Mouse (Mus musculus) right cerebral cortex, postnatal 36 days (tissue): ENCODE measurements around the gene Rnf121.

Source experiments
- DNase-seq, 2 experiments: peaks; one replicate each; pipeline ENCODE4 v3.0.0; 2022; ENCODE audit warnings: low spot score in 2 of 2, mixed read lengths in 1 of 2

Rnf121 gene

DNA sequence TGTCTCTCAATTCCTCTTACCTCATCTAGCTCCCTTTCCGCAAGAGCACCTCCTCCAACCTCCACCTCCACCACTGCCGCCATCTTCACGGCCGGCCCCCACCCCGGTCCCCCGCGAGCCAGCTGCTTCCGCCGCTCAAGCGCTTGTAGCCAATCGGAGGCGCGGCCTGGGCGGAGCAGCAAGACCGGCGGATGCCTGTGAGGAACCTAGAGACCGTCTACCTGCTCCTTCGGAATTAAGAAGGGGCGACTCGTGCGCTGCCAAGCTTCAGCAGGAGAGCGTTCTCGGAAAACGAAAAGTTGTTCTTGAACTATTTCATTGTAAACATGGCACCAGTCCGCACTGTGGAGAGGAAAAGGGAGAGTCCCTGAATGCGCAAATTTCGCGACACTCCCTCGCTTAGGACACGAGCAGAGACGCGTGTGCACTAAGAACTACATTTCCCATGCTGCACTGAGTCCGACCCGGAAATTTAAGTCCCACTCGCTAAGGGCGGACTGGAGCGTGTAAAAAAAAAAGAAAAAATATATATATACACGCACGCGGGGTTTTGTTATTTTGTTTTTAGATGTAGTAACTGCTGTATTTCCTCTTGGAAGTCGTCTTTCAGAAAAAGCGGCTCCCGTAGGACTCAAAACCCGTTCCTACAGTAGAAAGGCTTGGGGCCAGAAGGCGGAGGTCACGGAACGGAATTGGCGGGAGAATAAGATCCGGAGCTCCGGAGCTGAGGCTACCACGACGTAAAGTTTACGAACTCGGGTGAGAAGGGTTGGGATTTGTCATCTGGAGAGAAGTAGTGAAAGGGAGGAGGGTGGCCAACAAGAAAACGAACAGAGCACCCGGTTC is at the start of gene Rnf121, which contains the start of the genes Xndc1 and Xntrpc:
Gene Rnf121 (minus strand): TSS at position 424 of the 846 bp plus-strand sequence.
Gene Xndc1 (plus strand): TSS at position 466 of the 846 bp plus-strand sequence.
Gene Xntrpc (plus strand): TSS at position 668 of the 846 bp plus-strand sequence.
- DNase-seq, result peak; percentile 91 to 93

DNA sequence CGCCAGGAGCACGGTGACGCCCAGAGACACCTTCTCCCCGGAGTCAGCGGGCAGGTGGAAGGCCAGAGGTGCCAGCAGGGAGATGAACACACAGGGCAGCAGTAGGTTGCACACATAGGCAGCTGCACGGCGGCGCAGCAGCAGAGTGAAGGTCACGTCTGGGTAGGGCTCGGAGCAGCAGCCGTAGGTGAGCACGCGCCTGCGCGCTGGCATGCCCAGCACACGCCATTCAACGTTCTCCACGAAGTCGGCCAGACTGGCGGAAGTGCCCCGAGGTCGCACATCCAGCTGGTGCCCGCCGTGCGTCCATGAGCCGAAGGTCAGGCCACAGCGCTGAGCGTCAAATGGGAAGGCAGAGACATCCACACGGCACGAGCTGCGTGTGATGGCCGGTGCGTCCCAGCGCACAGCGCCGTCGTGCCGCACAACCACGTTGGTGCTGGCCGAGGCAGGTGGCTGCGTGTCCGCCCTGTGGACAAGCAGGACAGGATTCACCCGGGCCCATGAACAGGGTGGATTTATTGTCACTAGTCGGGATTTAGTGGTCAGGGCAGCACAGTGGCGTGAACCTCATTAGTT is 48.0 kb upstream of the Rnf121 start:
- no peak for DNase-seq

DNA sequence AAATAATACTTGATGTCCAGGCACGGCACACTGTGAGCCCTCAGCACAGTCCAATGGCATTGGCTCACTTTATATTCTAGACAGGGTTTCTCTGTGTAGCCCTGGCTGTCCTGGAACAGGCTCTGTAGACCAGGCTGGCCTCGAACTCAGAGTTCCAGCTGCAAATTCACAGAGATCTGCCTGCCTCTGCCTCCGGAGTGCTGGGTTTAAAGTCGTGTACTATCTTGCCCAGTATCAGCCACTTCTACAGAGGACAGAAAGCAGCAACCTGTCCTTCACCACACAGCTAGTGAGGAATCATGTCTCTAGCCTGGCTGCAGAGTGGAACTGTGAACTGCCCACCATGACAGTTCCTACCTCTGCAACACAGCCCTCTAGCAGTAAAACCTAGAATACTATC is 44.5 kb upstream of the Rnf121 start:
- DNase-seq, result no peak

DNA sequence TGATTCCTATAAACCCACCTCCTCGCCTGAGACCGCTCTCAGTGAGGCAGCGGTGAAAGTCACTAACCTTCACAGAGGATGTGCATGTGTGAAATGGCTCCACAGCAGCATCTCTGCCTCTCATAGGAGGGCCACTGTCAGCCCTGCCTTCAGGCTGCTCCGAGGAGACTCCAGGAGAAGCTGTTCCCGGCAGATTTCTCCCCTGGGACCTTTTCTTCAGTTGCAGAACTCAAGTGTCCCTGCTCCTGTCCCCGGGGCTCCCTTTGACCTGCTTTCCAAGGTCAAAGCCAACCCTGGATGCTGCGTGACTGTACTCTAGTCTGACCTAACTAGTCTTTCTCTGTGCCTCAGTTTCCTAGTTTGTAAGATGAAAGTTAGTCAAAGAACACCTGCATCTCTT is 43.9 kb upstream of the Rnf121 start, which contains the start of gene Art5:
Gene Art5 (minus strand): TSS at position 319 of the 400 bp plus-strand sequence.
- no peak for DNase-seq

DNA sequence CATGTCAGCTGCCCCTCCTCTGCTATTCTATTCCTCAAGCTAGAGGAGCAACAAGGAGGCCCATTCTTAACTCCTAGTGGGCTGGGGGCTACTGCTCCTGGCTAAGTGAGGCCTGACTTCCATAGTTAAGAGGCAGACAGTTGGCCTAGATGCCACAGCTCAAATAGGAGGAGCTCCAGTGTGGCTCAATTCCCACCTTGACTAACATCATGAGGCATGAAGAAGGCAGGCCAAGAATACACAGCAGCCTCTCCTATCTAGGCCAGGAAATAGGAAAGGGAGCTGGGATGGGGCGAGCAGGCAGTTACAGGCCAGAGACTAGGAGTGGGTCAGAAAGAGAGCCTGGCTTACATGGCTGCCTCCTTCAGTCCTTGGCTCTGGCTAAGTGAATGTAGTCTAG is 42.9 kb upstream of the Rnf121 start:
- DNase-seq, result no peak

DNA sequence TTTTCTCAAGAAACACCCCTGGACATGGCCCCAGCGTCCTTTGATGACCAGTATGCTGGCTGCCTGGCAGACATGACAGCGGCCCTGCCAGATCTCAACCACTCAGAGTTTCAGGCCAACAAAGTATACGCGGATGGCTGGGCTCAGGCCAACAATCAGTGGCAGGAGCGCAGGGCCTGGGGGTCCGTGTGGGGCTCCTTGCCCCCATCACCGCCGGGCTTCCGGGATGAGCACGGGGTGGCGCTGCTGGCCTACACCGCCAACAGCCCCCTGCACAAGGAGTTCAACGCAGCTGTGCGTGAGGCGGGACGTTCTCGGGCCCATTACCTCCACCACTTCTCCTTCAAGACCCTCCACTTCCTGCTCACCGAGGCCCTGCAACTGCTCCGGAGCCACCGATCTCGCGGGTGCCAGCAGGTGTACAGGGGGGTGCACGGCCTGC is 41.5 kb upstream of the Rnf121 start:
- no peak for DNase-seq

DNA sequence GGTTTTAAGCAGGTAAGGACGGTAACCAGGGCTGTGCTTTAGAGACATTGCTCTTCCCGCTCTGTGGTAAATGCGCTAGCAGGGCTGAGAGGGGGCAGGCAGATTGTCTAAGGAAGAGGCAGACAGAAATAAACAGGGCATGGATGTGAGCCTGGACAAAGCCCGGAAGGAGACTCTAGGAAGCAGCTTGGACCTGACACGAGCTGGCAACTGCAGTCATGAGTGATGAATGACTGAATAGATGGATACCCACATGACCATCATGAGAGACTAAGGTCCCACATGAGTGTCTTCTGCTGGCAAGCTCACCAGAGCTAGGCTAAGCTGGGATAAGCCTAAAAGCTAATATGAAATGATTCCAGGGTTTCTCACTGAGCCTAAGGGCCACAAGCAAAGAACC is 38.9 kb upstream of the Rnf121 start:
- DNase-seq, result no peak

DNA sequence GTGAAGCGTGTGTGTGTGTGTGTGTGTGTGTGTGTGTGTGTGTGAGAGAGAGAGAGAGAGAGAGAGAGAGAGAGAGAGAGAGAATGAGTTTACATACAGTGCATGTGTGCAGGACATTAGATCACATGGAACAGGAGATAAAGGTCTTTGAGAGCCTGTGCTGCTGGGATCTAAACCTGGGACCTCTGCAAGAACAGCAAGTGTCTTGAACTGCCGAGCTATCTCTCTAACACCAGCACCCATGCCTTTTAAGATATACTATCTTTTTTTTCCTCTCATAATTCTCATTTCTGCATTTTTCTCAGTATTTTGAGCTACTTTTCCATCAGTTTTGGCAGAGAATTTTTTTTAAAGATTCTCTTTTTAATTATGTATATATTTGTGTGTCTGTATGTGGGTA is 38.3 kb upstream of the Rnf121 start:
- no peak for DNase-seq

DNA sequence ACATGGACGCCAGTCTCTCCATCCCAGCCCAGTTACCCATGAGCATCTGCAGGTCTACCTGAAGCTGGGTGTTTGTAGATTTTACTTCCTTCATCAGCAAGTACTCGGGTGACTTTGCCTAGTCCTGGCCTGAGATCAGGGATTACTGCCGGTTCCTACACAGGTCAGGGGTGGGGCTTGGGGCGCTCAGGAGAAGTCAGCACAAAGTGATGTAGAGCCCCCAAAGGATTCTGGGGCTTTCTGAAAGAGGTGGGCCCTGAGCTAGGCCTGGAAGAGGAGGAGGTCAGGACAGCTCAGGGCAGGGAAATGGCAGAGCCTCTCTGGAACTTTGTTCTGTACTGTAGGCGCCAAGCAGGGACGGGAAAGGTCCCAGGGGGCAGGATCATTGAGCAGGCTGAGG is 37.4 kb upstream of the Rnf121 start:
- DNase-seq, result no peak

DNA sequence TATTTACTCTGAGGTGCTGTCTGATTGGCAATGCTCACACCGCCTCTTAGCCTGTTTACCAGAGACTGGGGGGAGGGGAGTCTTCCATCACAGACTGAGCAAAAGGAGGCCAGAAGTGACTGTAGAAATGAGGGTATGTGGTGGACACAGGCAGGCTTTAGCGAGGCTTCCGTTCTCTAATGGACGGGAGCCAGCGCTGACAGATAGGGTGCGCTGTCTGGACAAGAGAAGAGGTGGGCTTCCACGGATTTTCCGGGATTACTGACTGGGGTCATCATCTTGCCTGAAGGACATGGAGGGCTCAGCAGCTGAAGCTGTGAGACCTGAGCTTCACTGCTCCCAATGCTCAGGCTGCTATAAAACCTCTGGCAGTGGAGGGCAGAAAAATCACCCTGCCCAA is 37.0 kb upstream of the Rnf121 start:
- no peak for DNase-seq

DNA sequence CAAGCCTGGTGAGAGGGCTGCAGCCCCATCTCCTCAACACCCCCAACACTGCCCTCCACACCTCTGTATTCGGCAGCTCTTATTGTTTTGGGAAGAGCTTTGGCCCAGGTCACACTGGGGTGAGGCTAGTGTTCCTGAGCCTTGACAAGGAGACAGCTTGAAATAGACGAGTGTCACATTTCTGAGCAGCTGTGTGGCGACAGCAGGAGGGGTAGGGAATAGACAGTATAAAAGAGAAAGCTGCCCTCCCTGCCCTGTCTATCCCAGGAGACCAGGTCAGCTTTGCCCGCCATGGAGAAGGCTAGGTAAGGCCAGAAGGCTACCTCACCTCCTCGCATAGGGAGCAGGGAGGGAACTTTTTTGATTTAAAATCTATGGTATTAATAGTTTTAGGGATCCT is 36.2 kb upstream of the Rnf121 start, which contains the start of gene Art1:
Gene Art1 (plus strand): TSS at position 257 of the 400 bp plus-strand sequence.
- DNase-seq, result no peak

DNA sequence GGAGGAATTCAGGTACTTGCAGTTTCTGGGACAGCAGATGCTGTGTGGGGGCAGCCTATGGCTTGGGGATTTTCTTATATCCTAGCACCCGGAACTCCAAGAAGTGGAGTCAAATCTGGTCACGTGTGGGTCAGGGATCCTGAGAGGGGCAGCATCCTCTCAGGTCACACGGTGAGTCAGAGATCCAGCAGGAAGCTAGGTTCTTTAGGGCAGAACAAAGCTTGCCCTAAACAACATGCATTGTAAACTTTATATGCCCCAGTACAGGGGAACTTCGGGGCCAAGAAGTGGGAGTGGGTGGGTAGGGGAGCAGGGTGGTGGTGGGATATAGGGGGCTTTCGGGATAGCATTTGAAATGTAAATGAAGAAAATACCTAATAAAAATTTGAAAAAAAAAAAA is 35.6 kb upstream of the Rnf121 start:
- no peak for DNase-seq

DNA sequence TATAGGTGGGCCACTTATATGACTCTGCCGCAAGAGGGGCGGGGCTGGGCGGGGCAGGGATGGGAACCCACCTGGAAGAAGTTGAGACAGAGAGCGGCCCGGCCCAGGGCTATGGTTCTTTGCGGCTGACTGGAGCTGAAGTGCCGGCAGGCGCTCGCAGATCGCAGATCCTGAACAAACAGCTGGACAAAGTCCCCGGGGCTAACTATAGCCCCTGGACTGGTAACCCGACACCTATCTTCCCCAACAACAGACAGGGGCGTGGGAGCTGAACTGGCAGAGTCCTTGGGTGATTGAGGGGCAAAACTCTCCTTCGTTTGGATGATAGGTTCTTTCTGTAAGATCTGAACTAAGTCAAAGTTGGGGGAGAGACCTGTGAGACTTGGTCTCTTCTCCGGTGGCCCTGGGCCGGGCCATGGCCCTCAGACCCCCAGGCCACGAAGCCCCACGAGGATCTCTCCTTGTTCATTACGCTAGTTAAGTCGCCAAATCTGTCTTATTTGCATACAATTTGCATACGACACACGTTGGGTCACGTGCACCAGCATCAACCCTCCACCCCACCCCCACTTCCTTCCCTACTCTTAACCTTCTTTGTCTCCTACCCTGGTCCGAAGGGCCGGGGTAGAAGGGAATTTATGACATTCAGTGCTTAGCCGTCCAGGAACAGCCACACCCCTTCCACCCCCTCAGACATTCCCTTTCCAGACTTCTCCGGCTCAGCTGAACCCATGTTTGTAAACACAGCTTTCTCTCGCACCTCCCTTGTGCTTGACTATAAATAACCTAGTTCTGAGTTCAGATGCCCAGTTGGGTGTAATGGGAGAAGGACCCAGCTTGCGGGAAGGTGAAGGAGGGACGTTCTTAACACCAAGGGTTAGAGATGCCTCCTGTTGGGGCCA is 34.7 kb upstream of the Rnf121 start:
- no peak for DNase-seq

DNA sequence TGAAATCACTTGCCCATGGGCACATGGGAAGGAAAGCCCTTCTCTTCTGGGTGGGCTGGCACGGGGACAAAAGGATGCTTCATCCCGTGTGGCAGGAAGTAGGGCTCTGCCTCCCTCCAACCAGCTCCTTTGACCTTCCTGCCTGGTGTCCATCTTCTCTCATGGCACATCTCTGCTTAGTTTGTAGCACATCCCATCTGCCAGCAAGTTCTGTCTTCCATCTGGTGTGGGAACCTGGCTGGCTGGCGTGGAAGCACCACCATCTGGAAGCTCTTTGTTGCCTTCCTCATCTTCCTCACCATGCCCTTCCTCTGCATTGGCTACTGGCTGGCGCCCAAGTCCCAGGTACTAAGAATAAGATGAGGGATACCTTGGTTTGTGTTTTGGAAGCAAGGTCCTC is 22.1 kb upstream of the Rnf121 start:
- DNase-seq, result no peak

DNA sequence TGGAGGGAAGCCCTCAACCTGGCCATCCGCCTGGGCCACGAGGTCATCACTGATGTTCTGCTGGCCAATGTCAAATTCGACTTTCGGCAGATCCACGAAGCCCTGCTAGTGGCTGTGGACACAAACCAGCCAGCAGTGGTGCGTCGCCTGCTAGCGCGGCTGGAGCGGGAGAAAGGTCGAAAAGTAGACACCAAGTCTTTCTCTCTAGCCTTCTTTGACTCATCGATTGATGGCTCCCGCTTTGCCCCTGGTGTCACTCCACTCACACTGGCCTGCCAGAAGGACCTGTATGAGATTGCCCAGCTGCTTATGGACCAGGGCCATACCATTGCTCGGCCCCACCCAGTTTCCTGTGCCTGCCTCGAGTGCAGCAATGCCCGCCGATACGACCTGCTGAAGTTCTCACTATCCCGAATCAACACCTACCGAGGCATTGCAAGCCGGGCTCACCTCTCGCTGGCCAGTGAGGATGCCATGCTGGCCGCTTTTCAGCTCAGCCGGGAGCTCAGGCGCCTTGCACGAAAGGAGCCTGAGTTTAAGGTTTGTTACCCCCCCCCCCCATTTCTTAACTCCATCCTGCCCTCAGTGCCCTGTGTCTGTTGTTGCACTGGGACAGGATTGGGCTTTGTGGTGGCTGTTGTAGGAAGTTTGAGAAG is 18.9 kb upstream of the Rnf121 start:
- no peak for DNase-seq

DNA sequence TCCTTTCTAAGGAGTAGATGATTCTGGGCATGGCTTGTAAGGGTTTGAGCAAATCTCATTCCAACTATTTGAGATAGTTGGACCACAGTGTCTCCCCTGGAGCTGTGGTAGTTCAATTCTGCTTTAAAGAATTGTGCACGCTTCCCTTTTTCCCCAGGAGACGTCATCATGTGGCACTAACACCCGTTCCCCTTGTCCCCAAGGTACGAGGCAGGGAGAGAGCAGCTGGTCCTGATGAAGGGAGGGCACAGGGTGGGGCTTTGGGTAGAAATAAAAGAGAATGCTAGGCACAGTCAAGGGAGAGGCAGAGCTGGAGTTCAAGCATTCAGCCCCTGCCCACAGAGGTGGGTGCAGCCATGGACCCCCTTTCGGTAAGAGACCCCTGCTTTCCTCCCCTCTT is 17.5 kb upstream of the Rnf121 start, which contains the start of gene Trpc2:
Gene Trpc2 (plus strand): TSS at position 301 of the 400 bp plus-strand sequence.
- no peak for DNase-seq

DNA sequence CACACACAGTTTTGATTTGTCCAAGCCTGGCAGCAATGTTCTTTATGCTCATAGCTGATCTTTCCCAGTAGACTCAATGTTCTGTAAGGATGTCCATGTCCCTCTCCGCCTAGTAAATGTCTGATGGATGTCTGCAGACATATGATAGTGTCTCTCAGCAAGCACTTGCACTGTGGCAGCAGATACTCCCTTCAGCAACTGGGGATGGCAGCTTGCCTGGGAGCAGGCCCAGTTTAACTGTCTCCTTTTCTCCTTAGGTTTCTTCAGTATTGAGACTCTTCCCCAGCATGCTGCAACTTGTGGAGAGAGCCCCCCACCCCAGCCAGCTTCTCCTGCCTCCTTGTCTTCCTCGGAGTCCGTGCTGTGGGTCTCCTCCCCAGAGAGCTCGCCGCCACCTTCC is 16.5 kb upstream of the Rnf121 start:
- DNase-seq, result no peak

DNA sequence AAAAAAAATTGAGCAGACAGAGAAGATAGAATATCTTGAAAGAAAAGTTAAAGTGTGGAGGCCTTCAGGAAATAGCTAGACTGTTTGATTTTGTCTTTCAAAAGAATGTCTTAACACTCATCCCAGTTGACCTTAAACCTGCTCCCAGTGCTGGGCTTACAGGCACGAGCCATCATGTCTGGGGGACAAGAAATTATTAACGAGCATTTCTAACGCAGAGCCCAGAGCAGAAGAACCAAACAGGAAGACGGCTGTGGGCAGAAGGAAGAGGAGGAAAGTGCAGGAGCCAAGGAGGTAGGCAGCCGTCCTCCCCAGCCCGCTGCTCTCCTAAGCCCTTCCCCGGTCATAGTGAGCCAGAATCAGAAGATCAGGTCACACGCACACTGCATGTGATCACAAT is 15.0 kb upstream of the Rnf121 start:
- no peak for DNase-seq

DNA sequence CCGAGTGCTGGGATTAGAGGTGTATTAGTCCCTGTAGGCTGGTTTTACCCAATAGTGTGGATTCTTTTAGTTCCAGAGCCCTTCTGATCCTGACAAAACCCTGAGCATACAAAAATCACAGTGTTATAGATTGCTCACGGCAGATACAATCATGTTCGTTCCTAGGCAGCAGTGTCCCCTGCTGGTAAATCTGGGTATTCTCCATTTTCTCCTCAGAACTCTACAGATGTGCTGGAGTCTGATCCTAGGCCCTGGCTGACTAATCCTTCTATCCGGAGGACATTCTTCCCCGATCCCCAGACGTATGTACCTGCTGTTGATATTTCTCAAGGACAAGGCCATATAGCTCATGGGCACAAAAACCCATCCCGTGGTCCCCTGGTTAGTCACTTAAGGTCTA is 13.2 kb upstream of the Rnf121 start:
- no peak for DNase-seq

DNA sequence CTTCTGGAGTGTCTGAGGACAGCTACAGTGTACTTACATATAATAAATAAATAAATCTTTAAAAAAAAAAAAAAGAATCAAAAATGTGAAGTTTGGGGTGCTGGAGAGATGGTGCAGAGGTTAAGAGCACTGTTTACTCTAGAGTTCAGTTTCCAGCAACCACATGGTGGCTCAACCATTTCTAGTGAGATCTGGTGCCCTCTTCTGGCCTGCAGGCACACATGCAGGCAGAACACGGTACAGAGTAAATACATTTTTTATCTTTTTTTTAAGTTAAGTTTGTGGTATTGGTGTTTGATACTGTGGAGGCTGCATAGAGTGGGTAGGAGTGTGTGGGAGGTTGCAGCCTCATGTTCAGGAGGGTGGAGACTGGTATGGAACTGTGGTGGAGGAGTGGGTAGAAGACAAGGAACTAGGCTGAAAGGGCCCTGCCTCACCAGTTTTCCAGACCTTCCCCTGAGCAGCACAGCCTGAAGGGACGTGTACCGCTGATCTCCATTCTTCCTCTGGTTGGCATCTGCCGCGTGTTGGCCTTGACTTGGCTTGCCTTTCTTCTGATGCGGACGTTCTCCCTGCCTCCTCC is 11.5 kb upstream of the Rnf121 start:
- DNase-seq, result no peak

DNA sequence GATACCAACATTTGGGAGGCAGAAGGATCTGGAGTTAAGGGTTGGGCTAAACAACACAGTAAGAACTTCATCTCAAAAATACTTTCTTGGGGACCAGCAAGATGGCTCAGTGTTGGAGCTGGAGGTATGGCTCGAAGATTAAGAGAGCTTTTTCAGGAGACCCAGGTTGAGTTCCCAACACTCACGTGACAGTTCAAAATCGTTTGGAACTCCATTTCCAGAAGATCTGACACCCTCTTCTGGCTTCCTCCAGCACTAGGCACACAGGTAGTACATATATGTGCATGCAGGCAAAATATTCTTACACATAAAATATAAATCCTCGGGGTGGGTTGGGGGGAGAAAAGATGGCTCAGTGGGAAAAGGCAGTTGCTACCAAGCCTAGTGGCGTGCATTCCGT is 1.1 kb upstream of the Rnf121 start:
- DNase-seq, result no peak
